Mouse (Mus musculus) mouse embryonic stem cell (cell line): ENCODE data around the gene Pigk.

Experiments used
- in situ Hi-C, 2 experiments: fragments of 300-500 bp; cut with MboI; formaldehyde crosslinking; loops; 1 replicate in 1 of 2; 3 replicates in 1 of 2; pipeline ENCODE4 v1.14.3; 2019 to 2020; ENCODE audit warnings: low sequenced_read_pairs in 2 of 2, low pct_unique_long_range_greater_than_20kb in 1 of 2, mixed read lengths in 1 of 2; ENCODE audit not compliant: unreplicated experiment in 1 of 2

The Pigk gene

DNA sequence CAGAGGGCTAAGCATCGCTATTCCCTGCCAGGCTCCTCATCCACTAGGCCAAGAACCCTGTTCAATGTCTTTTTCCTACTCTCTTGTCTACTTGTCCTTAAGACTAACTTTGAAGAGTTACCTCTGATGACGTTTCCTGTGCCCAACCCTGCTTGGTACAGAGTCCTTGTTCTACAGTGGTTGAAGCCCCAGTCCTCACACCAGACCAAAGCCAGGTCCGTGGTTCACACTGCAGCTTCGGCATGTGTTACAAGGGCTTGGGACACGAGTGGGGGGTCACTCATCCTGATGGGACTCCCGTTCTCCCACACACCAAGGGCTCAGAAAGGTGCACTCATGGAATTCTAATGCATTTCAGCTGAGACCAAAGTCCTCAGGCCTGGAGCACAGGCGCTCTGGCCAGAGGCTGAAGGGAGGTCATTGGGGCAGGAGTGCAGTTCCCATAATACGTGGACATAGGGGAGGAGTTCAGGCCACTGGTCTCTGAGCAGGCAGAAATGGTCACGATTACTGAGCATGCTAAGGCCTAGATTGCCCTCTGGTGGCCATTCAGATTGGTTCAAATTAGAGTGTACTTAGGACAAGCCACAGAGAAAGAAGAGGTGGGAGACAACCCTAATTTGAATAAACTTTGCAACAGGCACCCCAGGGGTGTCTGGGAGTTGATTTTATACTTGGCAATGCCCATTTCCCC is 86.0 kb downstream of the Pigk start:
- in situ Hi-C loops, result no loop called here

DNA sequence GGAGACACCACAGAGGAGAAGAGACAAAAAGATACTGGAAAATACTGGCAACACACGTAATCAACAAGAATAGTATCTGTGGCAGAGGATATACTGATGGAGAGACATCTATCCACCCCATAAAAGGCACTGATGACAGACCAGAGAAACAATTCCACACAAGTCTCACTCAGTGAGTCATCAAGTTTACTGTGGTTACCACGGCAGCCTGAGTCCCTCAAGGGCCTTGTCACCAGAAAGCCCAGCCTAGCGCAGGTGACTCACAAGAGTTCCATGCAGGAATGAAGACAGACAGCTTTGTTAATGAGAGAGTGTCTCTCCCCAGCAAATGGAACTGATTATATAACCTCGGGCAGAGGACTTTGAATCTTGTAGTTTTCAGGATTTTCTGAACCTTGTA is 100.0 kb downstream of the Pigk start:
- in situ Hi-C loops, result no loop called here

GRCm38 (mm10) chr3:152815110-152815509 is 101.2 kb downstream of the Pigk start:
- in situ Hi-C loops, result no loop called here

DNA sequence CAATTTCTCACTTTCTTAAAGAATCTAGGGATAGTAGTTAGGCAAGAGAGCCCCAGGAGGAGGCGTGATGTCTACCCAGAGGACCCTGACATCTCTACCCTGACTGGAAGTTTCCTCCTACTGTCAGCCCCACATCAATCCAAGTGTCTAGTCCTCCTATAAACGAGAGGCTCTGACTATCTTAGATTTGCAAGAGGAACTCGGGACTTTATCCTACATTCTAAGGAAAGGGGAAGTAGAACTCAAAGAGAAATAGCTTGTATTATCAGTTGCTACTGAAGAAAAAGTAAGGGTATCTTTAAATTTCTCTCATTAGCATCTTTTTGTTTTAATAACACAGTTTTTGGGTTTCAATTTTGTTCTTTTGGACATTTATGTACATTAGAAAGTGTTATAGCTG is 106.5 kb downstream of the Pigk start:
- in situ Hi-C loops, result no loop called here

DNA sequence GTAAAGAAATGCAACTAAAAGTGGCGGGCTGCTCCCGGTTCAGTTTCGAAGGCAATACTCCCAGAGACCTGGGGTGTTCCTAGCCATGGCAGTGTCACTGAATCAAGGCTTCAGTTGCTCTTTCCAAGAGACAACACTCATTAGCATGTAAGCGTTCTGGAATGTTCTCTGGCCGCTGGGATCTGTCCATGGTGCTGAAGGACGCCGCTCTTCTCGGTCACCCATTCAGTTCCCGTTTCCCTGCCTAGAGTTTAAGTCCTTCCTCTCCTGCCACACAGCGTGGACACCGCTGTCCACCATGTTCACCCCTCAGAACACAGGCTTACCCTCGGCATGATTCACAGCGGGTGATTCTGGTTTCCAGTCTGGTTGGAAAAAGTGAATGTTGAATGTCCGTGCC is 107.3 kb downstream of the Pigk start:
- in situ Hi-C loops, result no loop called here

DNA sequence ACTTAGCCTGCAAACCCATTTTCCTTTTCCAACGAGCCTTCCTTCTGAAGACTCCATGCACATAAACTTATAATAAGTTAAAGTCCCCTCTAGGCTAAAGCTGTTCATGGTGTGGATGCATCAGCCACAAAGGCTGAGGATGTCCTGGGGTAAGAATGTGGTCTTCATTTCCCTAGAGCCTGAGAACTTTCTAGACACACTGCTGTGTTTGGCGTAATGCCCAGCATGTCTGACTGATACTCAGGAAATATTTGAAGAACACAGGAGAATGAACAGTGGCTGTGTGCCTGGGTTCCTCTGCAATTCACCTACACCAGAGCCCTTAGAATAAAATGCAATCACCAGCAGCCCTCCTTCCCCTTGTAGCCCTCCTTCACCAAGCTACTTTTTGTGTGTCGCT is 117.5 kb downstream of the Pigk start:
- in situ Hi-C loops, result no loop called here

DNA sequence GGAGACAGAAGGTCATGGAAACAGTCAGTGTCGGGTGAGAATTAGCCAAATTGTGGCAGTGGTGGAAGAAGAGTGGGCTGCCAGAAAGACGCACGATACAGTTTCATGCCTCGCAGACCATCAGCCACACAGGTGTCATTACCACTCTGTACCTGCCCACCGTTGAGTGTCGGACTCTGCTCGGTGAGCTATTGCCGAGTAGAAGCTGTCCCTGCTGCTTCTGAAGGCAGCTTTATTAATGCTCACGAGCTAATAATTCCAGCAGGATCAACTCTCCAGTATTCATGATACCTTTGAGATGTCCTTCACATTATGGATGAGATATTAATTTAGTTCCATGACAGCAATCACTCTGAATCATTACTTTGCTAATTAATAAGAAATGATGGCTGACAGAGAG is 118.1 kb downstream of the Pigk start:
- in situ Hi-C loops, result no loop called here

GRCm38 (mm10) chr3:152832436-152832835 is 118.5 kb downstream of the Pigk start:
- in situ Hi-C loops, result no loop called here

GRCm38 (mm10) chr3:152837407-152837806 is 123.5 kb downstream of the Pigk start:
- in situ Hi-C loops, result no loop called here

GRCm38 (mm10) chr3:152837938-152838337 is 124.0 kb downstream of the Pigk start:
- in situ Hi-C loops, result no loop called here

GRCm38 (mm10) chr3:152841264-152841663 is 127.4 kb downstream of the Pigk start:
- in situ Hi-C loops, result no loop called here

DNA sequence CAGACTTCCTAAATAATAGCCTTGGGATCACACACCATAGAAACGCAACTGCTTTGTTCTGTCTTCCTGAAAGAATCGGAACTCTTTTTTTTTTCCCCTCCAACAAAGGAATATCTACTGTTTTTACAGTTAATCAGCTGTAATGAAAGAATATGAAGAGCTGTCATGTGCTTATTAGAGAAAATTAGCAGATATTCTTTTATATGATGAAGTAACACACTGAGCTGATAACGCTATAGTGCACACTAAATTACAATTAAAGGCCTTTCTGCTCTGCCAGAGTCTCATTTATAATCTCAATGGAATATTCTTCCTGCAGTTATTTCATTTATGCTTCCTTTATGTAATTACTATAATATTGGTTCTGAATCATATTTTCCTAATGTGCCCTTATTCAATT is 128.7 kb downstream of the Pigk start:
- in situ Hi-C loops, result no loop called here

- in situ Hi-C loops, result no loop called here
These were observed 130.0 kb downstream of the Pigk start for GRCm38 (mm10) chr3:152843925-152844324.

DNA sequence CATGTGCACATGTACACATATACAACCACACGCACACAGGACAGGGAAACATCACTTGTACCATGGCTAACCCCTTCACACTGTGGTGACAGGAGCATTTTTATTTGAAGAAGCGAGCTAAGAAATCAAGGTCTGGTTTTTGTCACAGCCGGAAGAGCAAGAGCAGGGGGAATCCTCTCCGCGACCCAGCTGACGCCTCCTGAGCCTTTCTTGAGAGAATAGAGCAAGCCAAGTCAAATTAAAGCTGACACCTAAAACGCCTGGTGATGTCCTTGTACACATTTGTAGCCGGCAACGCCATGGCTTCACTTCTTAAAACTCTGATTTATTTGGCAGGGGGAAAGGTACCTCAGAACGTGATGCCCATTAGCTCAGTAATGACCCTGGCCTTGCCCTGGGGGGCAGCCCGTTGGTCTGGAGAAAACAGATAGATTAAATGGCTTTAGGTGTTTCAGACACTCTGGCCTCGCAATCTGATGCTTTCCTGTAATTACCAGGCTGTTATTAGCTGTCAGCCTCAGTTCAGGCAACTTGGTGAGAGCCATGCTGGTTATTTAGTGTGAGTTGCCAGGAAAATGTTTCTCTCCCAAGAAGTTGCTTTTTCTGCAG is 141.2 kb downstream of the Pigk start:
- in situ Hi-C loops, result loop anchor here in 1 of 2 experiments (5.0 kb wide), 1 partner anchor 52 kb away; no protein-coding TSS in a partner anchor

DNA sequence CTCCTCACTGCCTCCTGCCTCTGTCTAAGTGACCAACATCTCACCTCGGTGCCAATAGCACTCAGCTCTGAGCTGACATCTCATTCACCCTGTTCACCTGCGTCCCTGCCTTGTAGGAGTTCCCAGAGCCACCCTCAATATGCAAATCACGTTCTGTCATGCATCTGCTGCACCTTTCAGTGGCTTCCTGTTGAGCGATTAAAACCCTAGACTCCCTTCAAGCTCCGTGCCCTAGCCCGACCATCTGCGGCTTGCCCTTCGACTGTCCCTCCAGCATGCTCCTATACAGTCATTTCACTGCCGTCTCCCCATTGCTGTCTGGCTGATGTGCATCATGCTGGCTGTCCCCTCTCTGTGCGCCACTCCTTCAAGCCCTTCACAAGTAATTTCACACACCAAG is 142.2 kb downstream of the Pigk start:
- in situ Hi-C loops, result loop anchor here in 1 of 2 experiments (5.0 kb wide), 1 partner anchor 51 kb away; no protein-coding TSS in a partner anchor

DNA sequence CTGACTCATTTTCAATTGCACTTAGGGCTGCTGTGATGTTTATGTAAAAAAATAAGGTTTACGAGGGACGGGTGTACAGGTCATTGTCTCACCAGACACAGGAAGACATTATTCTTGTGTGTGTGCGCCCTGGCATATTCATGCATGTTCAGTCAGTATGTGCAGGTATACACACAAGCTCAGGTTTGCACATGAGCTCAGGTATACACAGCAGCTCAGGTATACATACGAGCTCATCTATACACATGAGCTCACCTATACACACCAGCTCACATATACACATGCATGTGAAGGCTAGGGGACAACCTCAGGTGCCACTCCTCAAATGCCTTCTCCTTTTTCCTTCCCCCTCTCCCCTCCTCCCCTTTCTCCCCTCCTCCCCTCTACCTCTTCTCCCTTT is 147.6 kb downstream of the Pigk start:
- in situ Hi-C loops, result no loop called here

DNA sequence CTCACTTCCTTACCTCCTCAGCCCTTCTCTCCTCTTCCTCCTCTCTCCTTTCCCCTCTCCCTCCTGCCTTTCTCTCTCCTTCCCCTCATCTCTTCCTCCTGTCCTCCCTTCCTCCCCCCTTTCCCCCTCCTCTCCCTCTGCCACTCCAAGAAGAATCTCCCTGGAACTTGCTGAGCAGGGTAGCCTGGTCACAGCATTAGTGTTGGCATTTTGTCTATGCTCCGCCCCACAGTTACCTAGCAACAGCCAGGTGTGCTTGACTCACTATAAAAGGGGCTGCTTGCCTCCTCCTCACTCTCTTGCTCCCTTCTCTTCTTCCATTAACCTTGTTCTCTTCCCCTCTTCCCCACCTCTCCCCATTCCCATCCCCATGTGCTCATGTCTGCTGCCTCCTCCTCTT is 148.1 kb downstream of the Pigk start:
- in situ Hi-C loops, result no loop called here

DNA sequence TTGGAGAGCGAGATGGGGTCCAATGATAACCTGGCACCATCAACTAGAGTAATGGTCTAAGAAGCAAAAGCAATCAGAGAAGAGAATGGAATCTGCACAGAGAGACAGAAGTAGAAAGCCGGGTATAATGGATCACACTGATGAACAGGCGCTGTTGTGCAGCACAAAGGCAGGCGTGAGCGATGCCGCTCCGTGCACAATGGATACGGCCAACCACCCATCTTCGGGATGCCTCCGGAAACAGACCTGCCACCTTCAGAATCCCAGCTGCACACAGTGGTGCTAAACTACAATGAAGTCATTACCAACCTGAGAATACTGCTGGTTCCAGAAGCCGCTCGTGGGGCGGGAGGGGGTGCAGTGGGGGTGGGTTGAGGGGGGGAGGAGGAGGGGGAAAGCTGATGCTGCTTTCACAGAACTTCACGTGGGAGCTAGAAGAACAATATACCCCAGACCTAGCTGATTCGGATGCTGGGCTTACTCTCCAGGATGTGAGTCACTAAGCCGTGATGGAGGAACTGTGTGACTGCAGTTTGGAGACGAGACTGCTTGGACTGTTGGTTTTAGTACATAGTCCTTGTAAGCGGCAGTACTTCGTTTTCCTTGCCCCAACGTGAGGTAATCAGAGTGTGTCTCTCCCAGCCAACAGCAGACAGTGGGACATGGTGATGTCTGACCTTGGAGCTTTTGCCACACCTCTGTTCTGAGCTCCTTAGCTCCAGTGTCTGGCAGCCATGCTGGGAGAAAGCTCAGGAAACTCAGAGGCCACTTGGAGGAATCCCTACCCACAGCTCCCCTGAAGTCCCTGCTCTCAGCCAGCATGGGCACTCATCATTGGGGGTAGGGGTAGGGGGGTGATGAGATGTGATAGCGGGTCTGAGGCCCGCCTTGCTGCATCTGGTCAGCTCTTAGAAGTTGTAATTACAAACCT is 152.4 kb downstream of the Pigk start:
- in situ Hi-C loops, result no loop called here
